Mouse (Mus musculus) CD4-positive, CD25-positive, alpha-beta regulatory T cell (primary cell): Measurements from ENCODE around the gene Cbs. TPM values are rescaled to one million over a fixed set of nuclear protein-coding genes. Genes with fewer than 3 reads are reported as not detected.

Source experiments
- polyA plus RNA-seq: library from polyadenylated mRNA; unstranded; fragments of 100-300 nt; shearing (Covaris generic); gene quantifications from one replicate; pipeline ENCODE4 v1.2.1, GENCODE M21; 2017

Gene Cbs
- 0.12 TPM for polyA plus RNA-seq

DNA sequence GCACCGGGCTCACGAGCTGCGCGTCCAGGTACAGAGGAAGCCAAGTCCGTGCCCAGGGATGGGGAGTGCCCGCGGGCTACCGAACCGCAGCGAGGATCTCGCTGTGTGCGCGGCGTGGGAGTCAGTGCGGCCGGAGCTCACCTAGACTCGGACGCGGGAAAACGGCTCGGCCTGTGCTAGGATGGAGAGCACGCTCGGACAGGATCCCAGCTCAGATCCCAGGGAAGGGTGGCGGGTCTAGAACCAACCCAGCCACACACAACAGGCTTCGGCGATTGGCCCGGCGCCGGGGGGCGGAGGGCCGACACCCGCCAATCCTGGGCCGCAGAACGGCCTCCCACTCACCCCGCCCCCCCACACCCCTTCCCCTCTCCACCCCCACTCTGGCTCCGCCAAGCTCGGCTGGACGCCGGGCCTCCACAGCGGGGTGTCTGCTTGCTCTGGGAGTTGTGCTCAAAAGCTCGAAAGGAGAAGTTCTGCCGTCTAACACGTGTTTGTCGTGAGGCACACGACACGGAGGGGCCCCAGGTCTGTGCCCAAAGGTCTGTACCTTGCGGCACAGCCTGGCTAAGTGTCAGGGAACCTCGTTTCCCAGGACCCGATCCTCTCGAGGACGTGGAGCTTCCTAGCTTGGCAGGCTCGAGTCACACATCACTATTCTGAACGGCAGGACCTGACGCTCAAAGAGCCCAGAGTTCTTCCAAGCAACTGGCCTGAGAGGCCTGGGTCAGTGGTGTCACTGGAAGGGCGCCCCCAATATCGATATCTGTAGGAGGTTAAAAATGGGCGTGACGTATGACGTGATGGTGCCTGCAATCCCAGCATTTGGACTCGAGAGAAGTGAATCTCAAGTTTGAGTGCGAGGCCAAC, at the start of gene Cbs:
TSS of gene Cbs (minus strand) at position 297 of the 870 bp plus-strand sequence.

DNA sequence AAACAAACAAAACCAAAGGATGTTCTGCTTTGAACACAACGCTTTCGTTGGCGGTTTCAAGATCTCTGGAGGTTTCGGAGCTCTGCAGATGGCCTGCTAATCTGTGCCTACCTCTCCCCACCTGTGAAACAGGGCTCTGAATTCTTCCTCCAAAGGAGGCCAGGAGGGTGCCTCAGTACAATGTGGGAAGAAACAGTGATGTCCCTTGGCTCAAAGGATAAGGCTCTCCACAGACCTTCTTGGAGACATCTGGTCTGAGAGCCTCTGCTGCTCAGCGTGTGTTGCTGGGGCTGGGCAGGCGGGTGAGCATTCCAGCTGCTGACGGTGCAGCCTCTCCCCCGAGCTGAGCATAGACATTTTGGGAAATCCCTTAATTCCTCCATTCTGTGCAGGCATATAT, 40.5 kb upstream of the Cbs start, which contains the start of gene Cryaa:
TSS of gene Cryaa (plus strand) at position 301 of the 400 bp plus-strand sequence.

DNA sequence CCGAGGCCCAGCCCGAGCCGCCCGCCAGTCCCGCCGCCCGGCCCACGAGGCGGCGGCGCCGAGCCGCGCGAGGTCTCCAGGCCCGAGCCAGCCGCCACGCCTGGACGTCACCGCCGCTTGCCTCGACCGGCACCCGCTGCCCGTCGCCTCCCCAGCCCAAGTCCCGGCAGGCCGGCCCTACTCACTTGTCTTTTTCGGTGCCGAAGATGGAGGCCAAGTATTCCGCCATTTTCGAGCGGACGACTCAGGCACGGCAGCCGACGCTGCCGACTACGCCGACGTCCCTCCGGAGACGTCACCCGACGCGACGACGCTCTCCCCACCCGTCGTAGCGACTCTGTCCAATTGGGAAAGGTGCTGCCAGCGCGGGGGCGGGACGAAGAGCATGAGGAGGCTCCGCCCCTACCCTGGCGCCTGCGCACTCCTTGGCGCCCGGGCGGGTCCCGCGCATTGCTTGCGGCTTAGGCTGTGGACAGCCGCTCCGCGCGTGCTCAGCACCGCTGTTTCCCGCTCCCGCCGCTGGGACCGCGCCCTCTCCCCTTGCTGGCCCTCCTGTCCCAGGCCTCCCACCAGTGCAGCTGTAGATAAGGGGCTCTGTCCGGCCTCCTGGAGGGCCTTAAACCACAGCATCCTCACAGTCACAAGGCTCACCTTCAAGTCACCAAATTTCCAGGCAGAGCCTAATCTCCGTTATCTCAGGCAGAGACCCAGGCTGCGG, 21.6 kb upstream of the Cbs start, which contains the start of gene U2af1:
TSS of gene U2af1 (minus strand) at position 425 of the 718 bp plus-strand sequence.

DNA sequence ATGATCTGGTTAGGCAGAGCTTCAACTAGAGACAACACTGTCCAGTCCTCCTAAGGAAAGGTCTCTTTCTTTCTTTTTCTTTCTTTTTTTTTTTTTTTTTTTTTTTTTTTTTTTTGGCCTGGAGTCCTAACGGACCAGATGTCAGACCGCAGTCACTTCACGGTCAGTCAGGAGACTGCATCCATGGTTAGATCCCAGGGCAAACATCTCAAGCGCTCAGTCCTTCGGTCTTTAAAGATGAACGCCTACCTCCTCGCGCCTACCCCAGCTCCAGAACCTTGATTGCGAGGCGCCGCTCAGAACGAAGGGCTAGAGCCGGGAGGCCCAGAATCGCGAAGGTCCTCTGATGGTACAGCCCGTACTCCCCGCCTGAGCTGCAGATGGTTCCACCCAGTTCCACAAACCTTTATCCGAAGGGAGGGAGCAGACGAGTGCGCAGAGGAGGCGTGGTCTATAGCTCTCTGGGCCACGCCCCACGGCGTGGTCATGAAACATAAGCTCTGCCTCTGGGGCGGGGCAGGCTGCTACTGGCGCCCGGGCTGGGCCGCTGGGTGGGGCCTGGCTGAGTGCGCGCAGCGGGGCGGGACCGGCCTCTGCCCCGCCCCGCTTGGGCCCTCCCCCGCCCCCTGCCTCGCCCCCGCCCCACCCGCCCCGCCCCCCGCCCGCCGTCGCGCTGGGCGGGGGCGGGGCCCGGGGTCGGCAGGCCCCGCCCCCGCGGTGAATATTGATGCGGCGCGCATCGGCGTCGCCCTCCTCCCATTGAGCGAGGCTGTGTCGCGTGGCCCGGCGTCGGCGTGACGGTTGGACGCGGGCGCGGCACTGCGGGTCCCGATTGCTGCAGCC, 72.8 kb downstream of the Cbs start, which contains the start of gene Pknox1:
TSS of gene Pknox1 (plus strand) at position 720 of the 843 bp plus-strand sequence.

Other genes starting within 250 kb of the Cbs start
- 27.3 TPM for gene Wdr4, start 117.3 kb downstream of the Cbs start, polyA plus RNA-seq
- 218 TPM for gene Ndufv3, start 117.1 kb downstream of the Cbs start, polyA plus RNA-seq
- gene Pknox1, start 72.5 kb downstream of the Cbs start, polyA plus RNA-seq, result 58.6 TPM
- gene U2af1, start 21.7 kb upstream of the Cbs start, polyA plus RNA-seq, result 204 TPM
- gene Cryaa, start 40.6 kb upstream of the Cbs start, polyA plus RNA-seq, result not detected
- gene Sik1, start 218.6 kb upstream of the Cbs start, polyA plus RNA-seq, result 26.3 TPM